Mouse (Mus musculus): Measurements from ENCODE around the gene Ints4.
"Not testable (repeated sequence)": the region's sequence is repeated elsewhere in the genome, so short reads cannot be mapped to it uniquely, and the experiment has no call there.

Ints4 gene

GRCm38 (mm10) chr7:97480821-97481339, at the start of gene Ints4:
TSS of gene Ints4 (plus strand) at chr7:97480956.
- in situ Hi-C loops (cut with MboI, MseI), result no loop called here

- in situ Hi-C loops (cut with MboI, MseI), result loop anchor here in 1 of 2 experiments (25.0 kb wide), 1 partner anchor 1104 kb away; no protein-coding TSS in a partner anchor
Measured at GRCm38 (mm10) chr7:97433517-97433916, 47.2 kb upstream of the Ints4 start.

- in situ Hi-C loops (cut with MboI, MseI), result loop anchor here in 1 of 2 experiments (25.0 kb wide), 1 partner anchor 1103 kb away; no protein-coding TSS in a partner anchor
Measured at GRCm38 (mm10) chr7:97434517-97434916, 46.2 kb upstream of the Ints4 start.

DNA sequence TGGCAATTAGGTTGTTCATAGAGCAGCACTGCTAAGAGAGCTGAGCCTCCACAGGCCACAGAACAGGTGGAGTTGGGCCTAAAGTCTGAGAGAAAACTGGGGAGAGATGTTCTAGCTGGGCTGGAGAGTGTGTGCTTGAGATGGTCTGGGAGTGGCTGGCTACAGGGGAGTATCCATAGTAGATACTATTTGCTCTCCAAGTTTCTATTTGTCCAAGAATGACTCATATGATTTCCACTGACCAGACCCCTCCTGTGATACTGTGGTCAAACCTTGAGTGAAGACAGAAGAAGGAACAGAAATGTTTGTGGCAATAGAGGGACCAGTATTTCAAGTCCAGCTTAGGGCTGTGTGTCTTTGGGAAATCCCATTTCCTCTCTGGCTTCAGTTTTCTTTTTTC, 41.8 kb upstream of the Ints4 start:
- in situ Hi-C loops (cut with MboI, MseI), result loop anchor here in 1 of 2 experiments (5.0 to 25.0 kb wide), 2 partner anchors 33 to 1098 kb away; no protein-coding TSS in a partner anchor

DNA sequence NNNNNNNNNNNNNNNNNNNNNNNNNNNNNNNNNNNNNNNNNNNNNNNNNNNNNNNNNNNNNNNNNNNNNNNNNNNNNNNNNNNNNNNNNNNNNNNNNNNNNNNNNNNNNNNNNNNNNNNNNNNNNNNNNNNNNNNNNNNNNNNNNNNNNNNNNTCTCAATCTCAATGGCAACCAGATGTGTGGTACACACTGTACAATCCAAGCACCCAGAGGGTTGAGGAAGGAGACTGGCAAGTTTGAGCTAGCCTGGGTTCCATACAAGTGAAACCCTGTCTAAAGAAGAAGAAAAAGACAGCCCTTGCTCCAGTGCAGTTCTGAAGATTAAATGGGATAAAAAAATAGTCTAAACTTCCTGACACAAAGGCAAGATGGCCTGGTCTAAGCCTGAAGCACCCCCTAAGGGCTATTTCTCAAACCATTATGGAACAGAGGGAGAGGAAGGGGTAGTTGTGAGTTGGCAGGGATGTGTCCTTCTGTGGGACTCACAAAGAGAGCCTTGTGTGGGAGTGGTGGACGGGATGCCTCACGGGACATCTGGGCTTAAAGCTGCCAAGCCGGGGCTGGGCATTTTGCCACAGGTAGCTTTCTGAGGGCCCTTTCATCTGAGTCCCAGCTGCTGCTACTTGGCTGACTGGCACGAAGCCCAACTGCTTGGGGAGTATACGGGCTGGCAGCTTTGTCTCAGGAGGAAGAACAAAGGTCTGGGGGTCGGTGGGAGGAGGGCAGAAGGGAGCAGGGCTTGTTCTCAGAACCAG, 34.4 kb upstream of the Ints4 start:
- in situ Hi-C loops (cut with MboI, MseI), result loop anchor here in 1 of 2 experiments (25.0 kb wide), 1 partner anchor 1091 kb away; no protein-coding TSS in a partner anchor

DNA sequence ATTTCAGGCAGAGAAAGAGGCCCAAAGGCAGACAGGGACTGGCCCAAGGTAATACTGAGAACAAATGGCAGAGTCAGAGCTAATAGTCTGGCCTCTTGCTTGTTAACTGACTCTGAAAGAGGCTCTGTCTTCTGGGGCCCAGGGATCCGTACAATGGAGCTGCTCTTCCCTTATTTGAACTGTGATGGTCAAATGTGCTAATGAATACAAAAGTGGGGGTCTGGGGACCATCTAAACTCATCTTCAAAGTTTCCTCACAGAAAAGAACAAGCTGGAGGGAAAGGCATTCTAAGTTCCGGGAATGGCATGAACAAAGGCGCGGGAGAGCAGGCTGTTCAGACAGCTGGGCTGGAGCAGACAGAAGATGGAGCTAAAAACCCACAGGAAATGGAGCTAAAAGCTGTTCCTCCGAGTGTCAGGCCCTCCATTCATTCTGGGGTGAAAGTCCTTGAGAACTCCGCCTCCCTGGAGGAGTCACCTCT, 33.7 kb upstream of the Ints4 start:
- in situ Hi-C loops (cut with MboI, MseI), result loop anchor here in 1 of 2 experiments (25.0 kb wide), 1 partner anchor 1090 kb away; no protein-coding TSS in a partner anchor

DNA sequence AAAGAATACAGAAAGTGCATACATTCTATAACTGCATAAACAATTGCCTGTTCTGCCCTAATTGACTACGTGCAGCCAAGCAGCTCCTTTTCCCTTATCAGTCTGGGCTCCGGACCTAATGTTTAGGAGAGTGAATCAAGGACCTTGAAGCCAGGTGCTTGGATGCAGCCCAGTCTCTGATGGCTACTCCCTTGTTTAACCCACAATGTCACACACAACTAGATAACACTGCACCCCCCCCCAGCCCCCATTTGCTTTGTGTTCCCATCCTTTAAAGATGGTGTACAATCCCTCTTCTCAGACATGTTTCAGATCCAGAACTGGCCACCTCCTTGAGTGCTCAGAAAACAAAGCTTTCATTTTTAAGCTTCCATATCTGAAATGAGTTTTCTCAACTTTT, 29.7 kb upstream of the Ints4 start, which contains the start of gene Kctd14:
Kctd14 (plus strand) TSS at position 301 of the 400 bp plus-strand sequence.
- in situ Hi-C loops (cut with MboI, MseI), result not testable (repeated sequence)

DNA sequence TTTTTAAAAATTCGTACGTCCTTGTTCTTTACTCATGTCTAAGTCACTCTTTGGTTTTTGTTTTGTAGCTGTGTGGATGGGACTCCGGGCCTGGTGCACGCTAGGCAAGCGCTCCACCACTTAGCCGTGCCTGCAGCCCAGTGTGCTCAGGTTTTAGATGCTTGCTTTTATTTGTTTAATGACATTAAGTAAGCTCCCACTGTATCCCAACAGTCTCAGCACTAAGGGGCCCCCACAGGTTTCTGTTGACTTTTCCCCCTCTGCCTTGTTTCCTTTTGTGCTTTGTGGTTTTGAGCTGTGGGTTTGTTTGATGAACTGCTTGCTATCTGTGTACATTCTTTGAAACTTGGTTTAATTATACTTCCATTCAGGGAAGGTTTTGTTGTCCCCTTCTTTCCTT, 28.6 kb upstream of the Ints4 start:
- in situ Hi-C loops (cut with MboI, MseI), result no loop called here

DNA sequence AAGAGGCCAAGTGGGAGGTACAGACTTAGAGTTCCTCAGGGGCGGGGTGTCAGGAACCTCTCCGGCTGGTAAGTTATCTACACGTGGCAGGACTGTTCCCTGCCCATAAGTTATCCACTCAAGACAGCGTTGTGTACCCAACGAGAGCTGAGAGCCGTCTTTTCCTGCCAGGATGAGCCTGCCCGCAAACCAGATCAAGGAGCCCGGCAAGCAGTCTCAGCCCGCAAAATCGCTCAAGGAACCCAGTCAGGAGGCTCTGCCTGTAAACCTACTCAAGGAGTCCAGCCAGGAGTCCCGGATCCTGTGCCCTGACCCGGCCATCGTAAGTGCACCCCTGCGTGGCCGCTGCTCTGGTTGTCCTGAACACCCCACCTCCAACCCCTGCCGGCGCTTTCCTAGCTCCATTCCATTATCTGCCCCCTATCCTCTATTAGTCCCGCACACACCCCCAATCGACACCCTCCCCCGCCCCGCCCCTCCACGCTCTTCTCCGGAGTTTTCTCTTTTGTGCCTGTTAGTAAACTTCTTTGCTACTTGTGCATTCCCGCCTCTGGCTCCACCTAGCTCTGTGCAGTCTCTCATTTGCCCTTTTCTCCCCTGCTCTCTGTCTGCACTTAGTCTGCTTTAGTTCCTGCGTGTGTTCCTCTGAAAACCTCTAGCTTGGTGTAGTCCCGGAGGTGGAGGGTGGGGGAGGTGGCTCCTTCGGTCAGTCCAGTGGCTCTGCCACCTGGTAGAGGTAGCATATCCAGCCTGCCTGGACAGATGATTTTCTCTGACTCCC, 27.4 kb upstream of the Ints4 start:
- in situ Hi-C loops (cut with MboI, MseI), result no loop called here

DNA sequence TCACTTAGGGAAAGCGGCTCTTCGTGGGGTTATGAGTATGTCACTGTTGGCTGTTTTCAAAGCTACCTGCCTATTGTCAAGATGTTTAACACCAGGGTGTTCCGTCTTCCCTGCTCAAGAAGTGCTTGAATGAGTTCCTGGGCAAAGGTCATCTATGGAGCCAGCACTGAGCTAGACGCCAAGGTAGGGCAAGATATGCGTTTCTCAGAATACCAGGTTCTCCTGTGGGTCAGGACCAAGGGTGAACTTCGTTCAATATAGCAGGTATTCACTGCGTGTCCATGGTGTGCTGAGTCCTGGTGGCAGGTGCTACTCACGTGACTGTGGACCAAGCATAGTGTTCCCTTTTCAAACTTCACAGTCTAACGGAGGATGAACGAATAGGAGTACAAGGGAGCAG, 26.0 kb upstream of the Ints4 start:
- in situ Hi-C loops (cut with MboI, MseI), result no loop called here

- in situ Hi-C loops (cut with MboI, MseI), result no loop called here
Measured at GRCm38 (mm10) chr7:97455577-97455976, 25.2 kb upstream of the Ints4 start.

GRCm38 (mm10) chr7:97473001-97473400, 7.8 kb upstream of the Ints4 start:
- in situ Hi-C loops (cut with MboI, MseI), result loop anchor here in 1 of 2 experiments (5.0 kb wide), 1 partner anchor 36 kb away; no protein-coding TSS in a partner anchor

GRCm38 (mm10) chr7:97479349-97479748, 1.4 kb upstream of the Ints4 start:
- in situ Hi-C loops (cut with MboI, MseI), result no loop called here

DNA sequence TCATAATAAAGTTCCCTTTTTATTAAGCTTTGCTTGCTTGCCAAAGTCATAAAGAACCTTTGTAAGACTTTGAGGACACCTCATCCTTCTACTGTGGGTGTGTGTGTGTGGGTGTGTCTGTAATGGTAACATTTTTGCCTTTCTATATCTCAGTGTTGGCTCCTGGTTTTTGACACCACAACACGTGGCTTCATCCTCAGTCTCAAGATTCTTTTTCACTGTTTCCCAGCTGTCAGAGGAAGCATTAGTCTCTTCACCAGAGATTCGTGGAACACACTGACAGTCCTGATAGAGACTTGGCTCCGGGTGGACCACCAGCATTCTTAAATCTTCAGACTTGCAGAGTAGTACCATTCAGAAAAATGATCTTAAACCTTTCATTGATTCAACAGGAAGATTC, 466 bp upstream of the Ints4 start:
- in situ Hi-C loops (cut with MboI, MseI), result no loop called here

GRCm38 (mm10) chr7:97483378-97483777, 2.6 kb downstream of the Ints4 start:
- in situ Hi-C loops (cut with MboI, MseI), result no loop called here

DNA sequence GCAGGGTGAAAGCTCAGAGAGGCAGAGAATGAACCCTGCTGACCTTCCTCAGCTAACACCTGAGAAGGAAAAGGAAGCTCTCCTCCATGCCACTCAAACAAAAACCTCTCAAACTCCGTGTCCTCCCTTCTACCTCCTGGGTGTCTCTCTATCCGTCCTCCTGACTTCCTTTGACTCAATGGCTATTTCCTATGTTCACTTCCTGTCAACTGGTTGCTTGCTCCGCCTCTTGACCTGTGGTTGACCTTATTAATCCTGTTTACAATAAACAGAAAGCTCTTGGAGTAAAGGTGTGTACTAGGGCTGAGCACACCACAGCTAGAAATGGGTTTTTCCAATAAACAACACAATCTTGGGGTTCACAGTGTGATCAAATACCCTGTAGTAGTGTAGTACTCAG, 10.4 kb downstream of the Ints4 start:
- in situ Hi-C loops (cut with MboI, MseI), result no loop called here

DNA sequence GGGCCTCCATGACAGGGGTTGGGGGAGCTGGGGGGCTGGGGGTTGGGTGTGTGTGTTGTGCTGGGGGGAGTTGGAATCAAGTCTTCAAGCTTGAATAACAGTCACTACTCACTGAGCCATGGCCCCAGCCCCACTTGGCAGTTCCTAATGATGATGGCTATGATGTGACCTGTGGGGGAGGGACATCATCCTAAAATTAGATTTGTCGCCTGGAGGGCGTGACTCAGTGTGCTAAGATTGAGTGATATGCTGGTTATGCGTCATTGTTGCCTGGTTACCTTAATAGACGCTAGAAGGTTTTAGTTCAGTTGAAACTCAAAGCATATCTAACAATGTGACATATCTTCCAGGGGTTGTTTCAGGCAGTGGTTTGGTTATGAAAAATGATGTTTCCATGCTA, 11.7 kb downstream of the Ints4 start:
- in situ Hi-C loops (cut with MboI, MseI), result no loop called here

DNA sequence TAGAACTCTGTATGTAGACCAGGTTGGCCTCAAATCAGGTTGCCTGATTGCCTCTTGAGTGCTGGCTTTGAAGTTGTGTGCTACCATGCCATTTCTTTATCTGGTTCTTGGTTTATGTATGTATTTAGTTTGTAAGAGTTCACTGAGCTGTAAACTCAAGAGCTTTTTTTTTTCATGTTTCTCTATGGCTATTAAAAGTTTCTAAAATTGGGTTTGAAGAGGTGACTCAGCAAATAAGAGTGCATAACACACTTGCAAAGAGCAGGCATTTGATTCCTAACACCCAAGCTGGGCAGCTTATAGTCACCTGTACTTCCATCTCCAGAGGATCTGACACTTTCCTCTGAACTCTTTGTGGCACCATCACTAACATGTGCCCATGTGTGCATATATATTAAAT, 14.3 kb downstream of the Ints4 start:
- in situ Hi-C loops (cut with MboI, MseI), result no loop called here

DNA sequence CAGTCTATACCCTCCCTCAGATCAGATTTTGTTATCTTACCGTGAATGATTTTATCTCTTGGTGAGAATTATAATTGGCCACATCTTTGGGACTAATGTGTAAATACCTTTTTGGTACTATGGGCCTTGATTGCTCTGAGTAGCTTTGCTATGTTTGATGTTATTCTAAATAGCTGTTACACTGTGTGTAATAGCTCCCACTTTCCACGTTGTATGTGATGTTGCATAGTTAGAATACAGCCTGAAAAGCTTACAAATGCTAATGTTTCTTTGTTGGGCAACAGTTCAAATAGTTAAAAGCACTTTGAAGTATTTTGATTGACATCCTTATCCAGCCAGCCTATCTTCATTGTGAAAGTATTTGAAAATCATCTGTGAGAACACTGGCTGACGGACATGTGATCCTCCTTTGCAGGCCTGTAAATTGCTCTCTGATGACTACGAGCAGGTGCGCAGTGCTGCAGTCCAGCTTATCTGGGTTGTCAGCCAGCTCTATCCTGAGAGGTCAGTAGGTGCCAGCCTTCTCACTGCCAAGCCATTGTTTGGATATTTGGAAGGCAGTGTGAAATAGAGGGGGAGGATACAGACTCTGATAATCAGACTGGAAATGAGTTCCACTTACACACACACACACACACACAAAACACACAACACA, 19.9 kb downstream of the Ints4 start:
- in situ Hi-C loops (cut with MboI, MseI), result loop anchor here in 1 of 2 experiments (25.0 kb wide), 1 partner anchor 1187 kb away; no protein-coding TSS in a partner anchor

DNA sequence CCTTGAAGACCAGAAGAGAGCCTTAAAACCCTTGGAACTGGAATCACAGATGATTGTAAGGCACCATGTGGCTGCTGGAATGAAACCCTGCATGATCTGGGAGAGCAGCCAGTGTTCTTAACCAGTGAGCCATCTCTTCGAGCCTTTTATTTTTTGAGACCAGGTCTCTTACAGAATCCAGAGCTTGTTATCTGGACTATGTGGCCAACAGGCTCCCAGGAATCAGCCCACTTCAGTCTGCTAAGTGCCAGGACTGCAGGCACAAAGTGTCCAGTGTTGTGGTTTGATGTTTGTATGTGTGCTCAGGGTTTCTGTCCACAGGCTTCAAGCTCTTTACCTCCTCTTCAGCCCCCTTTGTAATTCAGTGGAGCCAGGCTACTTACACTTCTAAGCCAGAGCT, 34.0 kb downstream of the Ints4 start:
- in situ Hi-C loops (cut with MboI, MseI), result loop anchor here in 1 of 2 experiments (25.0 kb wide), 1 partner anchor 1173 kb away; no protein-coding TSS in a partner anchor

- in situ Hi-C loops (cut with MboI, MseI), result loop anchor here in 1 of 2 experiments (5.0 to 25.0 kb wide), 2 partner anchors 103 to 1167 kb away; partner anchors contain the start of gene Thrsp
Measured at GRCm38 (mm10) chr7:97519935-97520334, 39.2 kb downstream of the Ints4 start.

All from T-helper 17 cell (primary cell).